Comparison of ENCODE assay signal across 22 mouse cellular contexts in genomic region chr17:74180889-74181288, GRCm38 (mm10).
"Had no signal": no experiment of that assay in that cellular context is flagged by ENCODE, and none has a peak within 500 bp of the region (broad histone marks: within the 10 kb centered on the region; RNA-seq: fewer than 3 reads in every experiment).

No protein-coding gene starts in this region.

- H3K4me3 ChIP-seq: kidney, embryonic 15.5 days; left cerebral cortex, adult 2 months; lung, embryonic 15.5 days; midbrain, embryonic 12.5 days; midbrain, embryonic 15.5 days; neural tube, embryonic 12.5 days; neural tube, embryonic 15.5 days had no signal

- H3K36me3 ChIP-seq: kidney, embryonic 15.5 days; lung, embryonic 15.5 days; midbrain, embryonic 12.5 days; midbrain, embryonic 15.5 days; neural tube, embryonic 12.5 days had no signal

- ATAC-seq: midbrain, embryonic 15.5 days had no signal

- H3K4me2 ChIP-seq: kidney, embryonic 15.5 days; liver, embryonic 11.5 days; lung, embryonic 15.5 days; midbrain, embryonic 12.5 days; midbrain, embryonic 15.5 days; neural tube, embryonic 12.5 days; neural tube, embryonic 15.5 days had no signal

- DNase-seq: kidney, postnatal 10 days; kidney, postnatal 36 days; layer of hippocampus, postnatal 36 days; lung, adult 18-20 months; lung, postnatal 10 days; lung, postnatal 4 days; right cerebral cortex, adult 18-20 months; right cerebral cortex, postnatal 14 days; right cerebral cortex, postnatal 4 days; thymus, adult 2 months; thymus, postnatal 14 days; thymus, postnatal 4 days had no signal

- H3K27me3 ChIP-seq: kidney, embryonic 15.5 days; lung, embryonic 15.5 days; midbrain, embryonic 12.5 days; midbrain, embryonic 15.5 days; neural tube, embryonic 12.5 days; neural tube, embryonic 15.5 days had no signal

- H3K9me3 ChIP-seq: kidney, embryonic 15.5 days; lung, embryonic 15.5 days; midbrain, embryonic 12.5 days; midbrain, embryonic 15.5 days; neural tube, embryonic 12.5 days; neural tube, embryonic 15.5 days had no signal

- H3K9ac ChIP-seq: kidney, embryonic 15.5 days; liver, embryonic 14.5 days; lung, embryonic 15.5 days; midbrain, embryonic 12.5 days; midbrain, embryonic 15.5 days; neural tube, embryonic 12.5 days; neural tube, embryonic 15.5 days had no signal

- H3K4me1 ChIP-seq: kidney, embryonic 15.5 days; lung, embryonic 15.5 days; midbrain, embryonic 12.5 days; midbrain, embryonic 15.5 days; neural tube, embryonic 12.5 days; neural tube, embryonic 15.5 days had no signal

- H3K27ac ChIP-seq: kidney, embryonic 15.5 days; left cerebral cortex, adult 2 months; liver, embryonic 14.5 days; lung, embryonic 15.5 days; midbrain, embryonic 12.5 days; midbrain, embryonic 15.5 days; neural tube, embryonic 12.5 days; neural tube, embryonic 15.5 days; stomach, postnatal 0 days had no signal
